Mouse (Mus musculus) mouse trophoblast stem cell (cell line): ENCODE measurements at regions not wholly inside any gene's neighbourhood (a gene's known extent, or its start where the extent isn't known, plus 50 kb on each side); places are given as distances from the start of the nearest gene placed in this dataset.

Experiments used
- in situ Hi-C, 2 experiments: fragments of 300-500 bp; cut with MseI, MboI; formaldehyde crosslinking; loops; 2 replicates in 1 of 2; 3 replicates in 1 of 2; pipeline ENCODE4 v1.15.1; 2025

DNA sequence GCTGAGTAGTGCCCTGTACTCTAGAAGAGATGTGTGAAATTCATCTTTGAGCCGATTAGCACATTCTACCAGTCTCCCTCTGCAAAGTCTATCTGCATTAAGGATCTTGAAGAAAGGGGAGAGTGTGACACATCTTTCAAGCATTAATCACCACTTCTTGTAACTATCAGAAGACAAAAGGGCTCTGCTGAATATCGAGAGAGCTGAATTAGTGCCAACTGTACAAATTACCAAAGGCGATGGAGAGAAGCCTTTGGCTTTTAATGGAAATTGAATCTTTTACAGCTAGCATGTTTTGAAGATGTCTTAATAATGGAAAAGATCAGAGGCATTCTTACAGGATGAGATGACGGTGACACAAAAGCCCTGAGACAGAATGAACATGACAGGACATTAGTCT lies 97.2 kb upstream of the Pam start:
- in situ Hi-C loops = loop anchor here (25.0 kb wide), 1 partner anchor 380 kb away; no protein-coding TSS in a partner anchor

DNA sequence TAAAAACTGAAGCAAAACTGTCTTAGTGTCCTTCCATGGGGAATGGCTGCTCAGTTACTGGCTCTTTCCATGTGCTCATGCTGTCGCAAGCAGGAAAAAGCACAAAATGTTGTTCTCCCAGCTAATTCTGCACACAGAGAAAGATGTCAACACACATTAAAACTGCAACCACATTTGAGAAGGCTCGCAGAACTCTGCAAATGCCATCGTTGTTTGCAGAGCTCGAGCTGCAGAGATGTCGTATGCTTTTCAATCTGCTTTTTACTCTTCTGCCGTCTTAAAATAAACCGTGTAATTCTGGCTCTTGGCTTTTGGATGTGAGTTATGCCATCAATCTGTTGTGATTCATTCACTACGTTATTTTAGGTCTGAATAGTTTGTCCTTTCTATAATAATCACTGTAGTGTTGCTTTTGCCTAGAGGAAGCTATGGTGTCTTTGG lies 96.6 kb upstream of the Pam start:
- in situ Hi-C loops = loop anchor here (25.0 kb wide), 1 partner anchor 380 kb away; no protein-coding TSS in a partner anchor

- in situ Hi-C loops = loop anchor here (25.0 kb wide), 1 partner anchor 379 kb away; no protein-coding TSS in a partner anchor
Measured at GRCm38 (mm10) chr1:98191331-98191730, 95.9 kb upstream of the Pam start.

DNA sequence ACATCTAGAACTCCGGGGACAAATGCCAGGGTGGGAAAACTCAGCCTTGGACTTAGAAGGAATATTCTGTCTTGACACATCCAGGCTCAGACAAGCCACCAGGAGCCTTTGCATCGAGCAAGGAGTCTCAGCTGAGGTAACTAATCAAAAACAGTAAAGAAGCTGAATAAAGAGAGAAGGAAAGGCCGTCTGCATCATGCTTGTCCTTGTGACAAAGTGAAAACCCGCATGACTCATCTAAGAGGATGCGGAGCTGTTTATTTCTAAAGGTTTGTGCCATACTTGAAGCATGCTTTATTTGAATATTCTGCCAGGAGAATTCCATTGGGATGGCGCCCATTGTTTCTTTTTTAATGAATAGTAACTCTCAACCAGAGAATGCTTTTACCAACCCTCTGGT lies 95.3 kb upstream of the Pam start:
- in situ Hi-C loops = loop anchor here (25.0 kb wide), 1 partner anchor 378 kb away; no protein-coding TSS in a partner anchor

- in situ Hi-C loops = loop anchor here (25.0 kb wide), 1 partner anchor 378 kb away; no protein-coding TSS in a partner anchor
Measured at GRCm38 (mm10) chr1:98189991-98190471, 94.6 kb upstream of the Pam start.

GRCm38 (mm10) chr1:98180372-98180771 lies 84.9 kb upstream of the Pam start:
- in situ Hi-C loops = loop anchor here (25.0 kb wide), 1 partner anchor 368 kb away; no protein-coding TSS in a partner anchor

GRCm38 (mm10) chr1:98179030-98179429 lies 83.6 kb upstream of the Pam start:
- in situ Hi-C loops = loop anchor here (25.0 kb wide), 1 partner anchor 367 kb away; no protein-coding TSS in a partner anchor

- in situ Hi-C loops = loop anchor here (25.0 kb wide), 1 partner anchor 362 kb away; no protein-coding TSS in a partner anchor
Measured at GRCm38 (mm10) chr1:98174811-98175132, 79.3 kb upstream of the Pam start.

DNA sequence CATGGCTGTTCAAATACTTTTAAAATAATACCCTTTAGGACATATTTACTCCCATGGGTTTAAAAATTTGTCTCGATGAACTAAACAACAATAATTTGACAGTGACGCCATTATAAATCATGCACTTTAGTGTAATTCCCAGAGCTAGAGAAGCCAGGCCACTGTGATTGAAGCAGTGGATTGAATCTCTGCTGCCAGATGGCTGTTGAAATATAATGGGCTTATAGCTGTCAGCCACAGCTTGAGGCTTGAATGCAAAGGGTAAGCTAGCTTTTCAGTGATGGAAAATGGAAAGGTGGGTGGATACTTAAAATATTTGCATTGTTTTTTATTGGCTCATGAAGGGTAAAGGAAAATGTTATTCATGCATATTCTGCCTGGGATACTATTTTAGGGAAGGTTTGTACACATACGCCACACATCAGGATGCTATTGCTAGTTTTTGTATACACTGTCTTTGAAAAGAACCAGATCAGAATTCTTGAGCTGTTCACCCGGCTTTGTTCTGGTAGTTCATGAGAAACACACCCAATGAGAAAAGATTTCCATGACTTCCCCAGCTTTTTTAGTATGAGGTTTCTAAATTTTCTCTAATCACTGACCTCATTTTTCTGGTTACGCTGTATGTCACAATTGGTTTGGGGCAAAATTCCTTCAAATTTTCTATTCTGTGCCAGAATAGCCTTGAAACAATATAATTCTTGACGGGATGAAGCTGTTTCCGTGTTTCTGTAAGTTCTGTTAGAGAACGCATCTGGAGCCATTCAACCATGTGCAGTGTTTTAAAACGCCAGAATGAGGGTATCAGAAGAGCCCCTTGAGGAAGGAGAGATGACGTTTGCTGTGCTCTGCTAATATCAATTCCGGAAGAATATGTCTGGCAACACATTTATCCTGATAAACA lies 78.7 kb upstream of the Pam start:
- in situ Hi-C loops = no loop called here

DNA sequence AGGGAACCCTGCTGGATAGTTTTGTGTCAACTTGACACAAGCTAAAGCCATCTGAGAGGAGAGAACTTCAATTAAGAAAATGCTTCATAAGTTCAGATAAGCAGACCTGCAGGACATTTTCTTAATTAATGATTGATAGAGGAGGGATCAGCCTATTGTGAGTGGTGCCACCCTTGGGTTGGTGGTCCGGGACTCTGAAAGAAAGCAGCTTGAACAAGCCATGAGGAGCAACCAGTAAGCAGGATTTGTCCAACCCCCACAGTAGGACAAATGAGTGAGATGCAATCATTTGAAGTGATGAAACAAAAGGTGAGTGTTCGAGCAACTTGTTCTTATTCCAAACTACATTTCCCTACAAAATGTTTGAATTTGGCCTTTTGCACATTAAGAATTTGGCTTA lies 78.0 kb upstream of the Pam start:
- in situ Hi-C loops = no loop called here

GRCm38 (mm10) chr1:98171291-98171690 lies 75.8 kb upstream of the Pam start:
- in situ Hi-C loops = no loop called here

DNA sequence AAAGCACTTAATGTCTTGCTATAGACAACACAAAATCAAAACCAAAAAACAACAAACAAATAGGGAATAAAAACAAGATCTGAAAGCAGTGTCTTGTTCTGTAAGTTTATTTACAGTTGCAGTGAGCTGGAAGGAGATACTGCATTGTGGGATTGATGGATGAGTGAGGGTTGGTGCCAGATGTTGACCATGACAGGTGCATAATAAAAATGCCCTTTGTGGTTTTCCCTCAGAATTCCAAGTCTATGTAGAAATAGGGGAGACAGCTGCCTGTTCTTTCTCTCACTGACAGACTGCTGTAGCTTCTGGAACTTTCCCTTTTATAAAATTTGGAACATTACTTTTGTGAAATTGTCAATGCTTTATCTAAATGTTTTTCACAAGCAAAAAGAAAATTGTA lies 73.9 kb upstream of the Pam start:
- in situ Hi-C loops = no loop called here

DNA sequence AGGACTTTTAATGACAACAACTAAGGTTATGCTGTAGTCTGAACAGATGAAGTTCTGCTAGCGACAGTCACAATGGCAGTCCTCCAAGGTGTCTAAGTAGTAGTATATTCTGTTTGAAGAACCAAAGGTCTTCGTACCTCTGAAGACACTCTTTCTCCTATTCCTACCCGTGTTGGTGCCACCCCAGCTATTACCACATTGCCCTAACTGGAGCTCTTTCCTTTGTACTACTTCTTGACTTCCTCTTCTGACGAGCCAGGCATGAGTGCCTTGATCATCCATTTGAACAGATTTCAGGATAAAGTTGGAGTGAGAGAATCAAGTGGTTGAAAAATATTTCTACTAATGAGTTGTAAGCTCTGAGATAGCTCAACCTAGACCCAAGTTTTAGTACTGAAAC lies 72.4 kb upstream of the Pam start:
- in situ Hi-C loops = no loop called here

- in situ Hi-C loops = no loop called here
Measured at GRCm38 (mm10) chr1:98162639-98162927, 67.1 kb upstream of the Pam start.

DNA sequence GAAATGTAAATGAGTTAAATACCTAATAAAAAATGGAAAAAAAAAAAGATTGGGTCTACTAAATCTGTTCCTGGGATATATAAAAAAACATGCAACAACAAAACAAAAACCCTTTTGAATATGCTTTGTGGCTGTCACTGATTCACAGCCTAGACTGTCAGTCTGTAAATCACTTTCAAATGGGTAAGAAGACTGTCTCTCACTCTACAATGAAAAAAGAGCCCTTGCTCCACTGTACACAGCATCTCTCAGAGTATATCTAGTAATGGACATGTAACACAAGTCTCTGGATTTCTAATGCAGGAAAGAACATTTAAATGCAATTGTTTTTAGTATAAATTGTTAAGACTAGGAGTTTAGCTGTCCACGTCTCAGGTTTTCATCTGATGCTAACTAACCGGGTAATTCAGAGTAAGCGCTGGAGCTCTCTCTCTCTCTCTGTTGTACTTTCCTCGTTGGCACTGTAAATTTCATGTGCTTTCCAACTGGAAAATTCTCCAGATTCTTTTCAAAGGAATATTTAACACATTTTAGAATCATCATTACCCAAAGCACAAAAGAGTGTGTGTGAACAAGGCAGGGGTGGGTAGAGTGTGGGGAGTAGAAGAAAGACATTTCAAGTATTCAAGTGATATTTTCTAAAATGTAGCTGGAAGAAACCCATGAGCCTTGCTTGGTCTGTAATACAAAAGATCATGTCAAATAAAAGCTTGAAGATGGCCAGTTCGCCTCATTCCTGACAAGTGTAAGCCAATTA lies 66.6 kb upstream of the Pam start:
- in situ Hi-C loops = no loop called here

DNA sequence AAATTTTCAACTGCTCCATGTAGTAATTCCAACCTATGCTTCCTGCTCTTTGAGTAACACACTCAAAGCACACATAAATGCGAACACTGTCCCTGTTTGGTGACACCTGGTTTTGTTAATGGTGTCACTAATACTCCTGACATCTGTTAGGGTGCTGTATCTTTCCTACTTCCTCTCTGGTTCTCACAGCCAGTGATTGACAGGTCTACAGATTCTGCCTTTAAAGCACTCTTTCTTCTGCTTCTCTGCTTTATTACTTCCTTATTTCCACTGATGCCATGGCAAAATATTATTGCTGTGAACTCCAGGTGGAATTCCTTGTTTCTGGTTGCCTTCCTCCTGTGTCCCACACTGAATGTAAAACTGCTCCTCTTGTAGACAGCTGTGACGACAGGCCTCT lies 63.5 kb upstream of the Pam start:
- in situ Hi-C loops = no loop called here

DNA sequence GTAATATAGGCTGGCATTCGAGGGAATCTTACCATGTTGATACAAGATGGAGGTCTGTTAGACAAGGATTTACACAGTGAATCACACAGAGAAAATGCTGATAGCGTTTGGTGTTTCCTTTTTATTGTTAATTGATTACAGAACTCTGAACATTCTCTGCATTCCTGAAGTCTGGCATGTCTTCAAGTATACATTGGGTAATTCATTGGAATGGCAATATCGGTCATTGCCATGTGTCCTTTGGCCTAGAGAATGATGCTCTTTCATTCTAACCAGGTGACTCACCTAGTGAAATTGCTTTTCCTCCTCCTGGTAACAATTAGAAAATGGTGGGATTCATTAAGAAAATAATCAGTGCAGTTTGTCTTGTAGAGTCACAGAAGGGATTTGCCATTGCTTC lies 51.9 kb upstream of the Pam start:
- in situ Hi-C loops = no loop called here
